ENCODE assay signal across 26 mouse cellular contexts in the genomic region with DNA sequence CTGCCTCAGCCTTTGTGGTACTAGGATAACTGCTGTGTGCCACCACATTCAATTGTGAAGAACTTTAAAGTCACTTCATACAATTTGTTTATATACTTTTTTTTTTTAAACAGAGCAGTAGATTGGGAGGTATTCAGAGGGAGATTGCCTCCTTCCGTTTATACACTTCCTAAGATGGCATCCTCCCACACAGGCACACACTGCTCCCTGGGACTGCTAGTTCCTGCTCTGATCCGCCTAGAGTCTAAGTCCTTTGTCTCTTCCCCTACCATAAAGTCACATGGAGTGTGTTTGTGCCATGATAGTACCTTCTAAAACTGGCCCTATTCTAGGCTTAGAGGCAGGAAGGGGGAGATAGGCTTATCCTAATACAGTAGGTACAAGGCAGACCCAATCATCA. TPM values are rescaled to one million over a fixed set of nuclear protein-coding genes. Genes with fewer than 3 reads are reported as not detected.
A peak's percentile ranks its signal among the peaks of the same experiment; 100 is the strongest.
DNase-seq lines count a peak whose midpoint lies in the region; ATAC-seq and TF ChIP-seq lines count a peak whose summit lies in the region.
"Had no signal": no experiment of that assay in that cellular context is flagged by ENCODE, and none has a peak within 500 bp of the region (broad histone marks: within the 10 kb centered on the region; RNA-seq: fewer than 3 reads in every experiment).

No protein-coding gene starts in this region.

- no peak for TF ChIP-seq POLR2A in olfactory bulb, adult 2 months (IDR thresholded peaks at IDR 0.05; ENCODE audit: insufficient read depth, low read depth, low read length)

- peaks cover 3% of the 10 kb centered on the region; the same call in 1 of the 2 replicates for H3K4me1 ChIP-seq in olfactory bulb, adult 2 months (ENCODE audit: control insufficient read depth, insufficient read depth, low read length)

- no peak overlapping the region for H3K4me3 ChIP-seq in olfactory bulb, adult 2 months (ENCODE audit: insufficient read depth, low read depth, low read length)

- DNase-seq in frontal cortex, postnatal 14 days (ENCODE audit: low spot score in 2 of 2), result no peak
- DNase-seq in right cerebral cortex, adult 18-20 months, result peak; percentile 28
- DNase-seq in right cerebral cortex, postnatal 14 days, result no peak
- peak; percentile 63 for DNase-seq in brain, adult 2 months (ENCODE audit: low read depth, low spot score)
- no peak for DNase-seq in heart, postnatal 4 days
- DNase-seq in urinary bladder, adult 18-20 months (ENCODE audit: low spot score in 2 of 2), result no peak
- DNase-seq: adrenal gland, adult 2 months; adrenal gland, adult 8-10 months; adrenal gland, postnatal 10 days; adrenal gland, postnatal 14 days; adrenal gland, postnatal 25 days; adrenal gland, postnatal 36 days; B cell, adult 2 months; cerebellum, adult 11 months; cerebellum, adult 11-12 months; cerebellum, adult 18-20 months had no signal

- 37% methylated on average over 2 of the region's 2 CpGs for WGBS in olfactory bulb, adult 2 months

- 0 out of 2 replicates have a peak overlapping the region, but pooled peaks have one; percentile 6 for H3K27ac ChIP-seq in olfactory bulb, adult 2 months (ENCODE audit: insufficient read depth, low read depth, low read length)

- ATAC-seq in frontal cortex, adult (ENCODE audit: low TSS enrichment), result peak; percentile 78; the same call in 1 of the 2 replicates
- ATAC-seq: activated CD4-positive, CD25-positive, alpha-beta regulatory T cell, adult 4 months; CD4-positive, CD25-positive, alpha-beta regulatory T cell, adult 4 months; Patski had no signal

- no peak for TF ChIP-seq CTCF in olfactory bulb, adult 2 months (IDR thresholded peaks at IDR 0.05; ENCODE audit: insufficient read depth, low read depth, low read length)

RNA-seq across cellular contexts. Expression of a gene that starts 2.7 kb away (rescaled TPM):
- polyA plus RNA-seq in olfactory bulb, adult 2 months (2012; ENCODE audit: insufficient read depth, insufficient read length, low replicate concordance, missing spikeins), result not detected in 2 replicates
- not detected for total RNA-seq in heart, postnatal 4 days (2021)
- total RNA-seq: CH12.LX, G1E had no signal
- polyA plus RNA-seq: activated CD4-positive, CD25-positive, alpha-beta regulatory T cell, adult 4 months; G1E had no signal

RNA-seq across cellular contexts. Expression of a gene that starts 23.2 kb away (rescaled TPM):
- polyA plus RNA-seq in olfactory bulb, adult 2 months (2012; ENCODE audit: insufficient read depth, insufficient read length, low replicate concordance, missing spikeins), result not detected in 2 replicates
- 1 to 10 TPM; 1.4 to 2.4 TPM for total RNA-seq in heart, postnatal 4 days (2021)
- total RNA-seq: CH12.LX had no signal
- polyA plus RNA-seq: activated CD4-positive, CD25-positive, alpha-beta regulatory T cell, adult 4 months; CD4-positive, CD25-positive, alpha-beta regulatory T cell, adult 4 months; G1E had no signal

RNA-seq across cellular contexts. Expression of a gene that starts 24.3 kb away (rescaled TPM):
- polyA plus RNA-seq in olfactory bulb, adult 2 months (2012; ENCODE audit: insufficient read depth, insufficient read length, low replicate concordance, missing spikeins), result 355 TPM in 1 of 2 replicates, not detected in the other
- total RNA-seq in heart, postnatal 4 days (2021), result 10 to 100 TPM; 89.3 to 90.2 TPM

RNA-seq across cellular contexts. Expression of a gene that starts 31.7 kb away (rescaled TPM):
- not detected in 2 replicates for polyA plus RNA-seq in olfactory bulb, adult 2 months (2012; ENCODE audit: insufficient read depth, insufficient read length, low replicate concordance, missing spikeins)
- 10 to 100 TPM in 1 of 2 experiments, 1 to 10 TPM in 1; 8.0 to 11.5 TPM for total RNA-seq in heart, postnatal 4 days (2021)
- total RNA-seq: CH12.LX, G1E, MEL had no signal
- polyA plus RNA-seq: activated CD4-positive, CD25-positive, alpha-beta regulatory T cell, adult 4 months; brain, embryonic 14.5 days; C2C12; Patski had no signal

RNA-seq across cellular contexts. Expression of a gene that starts 41.6 kb away (rescaled TPM):
- polyA plus RNA-seq in olfactory bulb, adult 2 months (2012; ENCODE audit: insufficient read depth, insufficient read length, low replicate concordance, missing spikeins), result not detected in 2 replicates
- 1 to 10 TPM; 1.9 to 3.1 TPM for total RNA-seq in heart, postnatal 4 days (2021)
- total RNA-seq: CH12.LX, G1E had no signal
- polyA plus RNA-seq: activated CD4-positive, CD25-positive, alpha-beta regulatory T cell, adult 4 months; CD4-positive, CD25-positive, alpha-beta regulatory T cell, adult 4 months; G1E had no signal

Comparison
In these comparisons a context has a peak if more than half of its experiments do, and no peak if none do; other contexts are left out.
1. DNase-seq: peak in right cerebral cortex, adult 18-20 months (single experiment) and brain, adult 2 months (single experiment); none in frontal cortex, postnatal 14 days (0 of 2), right cerebral cortex, postnatal 14 days (single experiment), heart, postnatal 4 days (single experiment) and urinary bladder, adult 18-20 months (0 of 2).